Mouse (Mus musculus) lung, postnatal 10 days (tissue): Measurements from ENCODE around the gene Cnga1.
"Not testable (repeated sequence)": the region's sequence is repeated elsewhere in the genome, so short reads cannot be mapped to it uniquely, and the experiment has no call there.

ENCODE experiments used
- DNase-seq: peaks from one replicate; pipeline ENCODE4 v3.0.0; 2021

Gene Cnga1

GRCm38 (mm10) chr5:72636576-72636975 lies 7.5 kb downstream of the Cnga1 start:
- no peak for DNase-seq

GRCm38 (mm10) chr5:72636122-72636521 lies 8.0 kb downstream of the Cnga1 start:
- peak; percentile 9 for DNase-seq

- DNase-seq: no peak
Measured at GRCm38 (mm10) chr5:72634791-72635271, 9.2 kb downstream of the Cnga1 start.

DNA sequence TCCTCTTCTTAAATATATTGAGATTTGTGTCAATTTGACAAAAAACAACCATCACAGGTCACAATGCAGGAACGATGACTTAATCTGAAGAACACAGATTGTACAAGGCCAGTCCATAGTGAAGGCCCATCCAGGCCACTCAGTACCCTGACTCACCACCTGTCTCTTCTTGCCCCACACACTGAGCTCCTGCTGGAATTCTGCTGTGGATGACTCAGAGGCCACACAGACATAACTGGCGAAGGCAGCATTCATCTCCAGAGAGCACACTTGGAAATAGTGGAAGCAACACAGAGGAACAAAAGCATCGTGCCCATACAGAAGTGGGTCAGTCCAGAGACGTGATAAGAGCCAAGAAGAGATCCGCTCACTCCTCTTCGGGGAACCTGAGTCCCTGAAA lies 14.0 kb downstream of the Cnga1 start:
- DNase-seq: no peak

DNA sequence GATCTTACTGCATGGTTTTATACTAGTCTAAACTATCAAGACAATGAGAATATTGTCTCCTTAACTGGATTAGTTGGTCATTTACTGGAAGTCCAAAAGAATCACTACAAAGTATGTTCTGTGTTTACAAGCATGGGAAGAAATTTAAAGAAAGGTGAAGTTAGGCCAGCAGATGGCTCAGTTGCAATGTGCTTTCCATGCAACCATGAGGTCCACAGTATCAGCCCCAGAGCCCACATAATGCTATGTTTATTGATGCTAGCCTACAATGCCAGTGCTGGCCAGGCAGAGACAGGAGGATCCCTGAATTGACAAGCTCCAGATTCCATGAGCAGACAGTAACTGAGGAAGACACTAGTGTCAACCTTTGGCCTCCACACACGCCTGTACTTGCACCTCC lies 23.1 kb downstream of the Cnga1 start:
- no peak for DNase-seq

- no peak for DNase-seq
Measured at GRCm38 (mm10) chr5:72617413-72617812, 26.7 kb downstream of the Cnga1 start.

DNA sequence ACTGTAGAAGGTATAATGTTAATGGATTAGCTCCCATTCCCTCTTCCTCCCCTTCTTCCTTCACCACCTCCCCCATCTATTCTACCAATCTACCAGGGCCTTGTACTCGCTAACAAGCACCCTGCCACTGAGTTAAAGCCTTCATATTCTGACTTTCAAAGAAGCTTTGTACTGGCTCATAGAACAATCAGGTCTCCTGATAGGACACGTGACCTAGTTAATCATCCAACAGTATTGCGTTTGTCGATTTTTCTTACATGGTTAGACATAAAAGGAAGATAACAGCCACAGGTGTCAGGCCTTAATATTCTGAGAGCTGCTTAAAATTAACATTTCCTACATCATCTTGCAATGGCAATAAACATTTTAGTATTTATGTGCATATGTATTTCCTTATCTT lies 40.9 kb downstream of the Cnga1 start:
- no peak for DNase-seq

GRCm38 (mm10) chr5:72601006-72601405 lies 43.1 kb downstream of the Cnga1 start:
- DNase-seq: peak; percentile 65

DNA sequence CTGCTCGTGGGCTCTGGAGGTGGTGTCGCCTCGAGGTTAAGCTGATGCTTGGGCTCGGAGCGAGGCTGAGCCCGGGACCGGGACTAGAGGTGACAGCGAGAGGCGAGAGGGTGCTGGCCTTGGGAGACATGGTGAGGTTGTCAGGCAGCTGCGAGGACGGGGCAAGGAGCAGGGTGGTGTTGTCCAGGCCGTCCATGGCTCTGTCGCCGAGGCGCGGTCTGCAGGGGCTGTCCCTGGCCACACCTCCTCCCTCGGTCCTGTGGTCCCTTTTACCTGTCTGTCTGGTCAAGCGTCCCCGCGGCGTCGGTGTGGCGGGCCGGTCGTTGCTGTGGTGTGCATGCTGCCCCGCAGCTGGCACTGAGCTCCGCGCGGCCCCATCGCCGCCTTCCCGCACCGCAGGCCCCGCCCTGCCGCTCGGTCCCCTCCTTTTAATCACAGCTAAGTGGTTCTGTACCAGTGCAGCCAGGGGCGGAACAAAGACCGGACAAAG lies 56.8 kb downstream of the Cnga1 start, which contains the start of gene Gm5868:
TSS of gene Gm5868 (minus strand) at position 360 of the 490 bp plus-strand sequence.
- DNase-seq: no peak

- not testable (repeated sequence) for DNase-seq
Measured at GRCm38 (mm10) chr5:72586667-72587191, 57.3 kb downstream of the Cnga1 start.

- not testable (repeated sequence) for DNase-seq
Measured at GRCm38 (mm10) chr5:72586122-72586521, 58.0 kb downstream of the Cnga1 start.

DNA sequence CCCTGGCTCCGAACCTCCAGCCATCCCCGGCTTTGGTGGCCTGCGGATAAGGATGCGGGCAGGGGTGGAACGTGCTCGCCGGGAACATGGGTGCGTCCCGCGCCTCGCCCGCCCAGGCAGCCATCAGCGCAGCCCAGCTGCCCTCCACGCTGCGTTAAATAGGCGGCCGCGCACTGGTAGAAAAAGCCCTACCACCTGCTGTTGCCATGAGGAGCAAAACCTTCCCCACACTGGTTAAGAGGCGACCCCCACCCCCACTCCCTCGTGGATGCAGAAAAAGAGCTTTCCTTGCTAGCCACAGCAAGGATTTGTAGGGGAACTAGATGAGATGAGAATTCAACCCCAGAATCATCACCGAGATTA lies 63.1 kb downstream of the Cnga1 start, which contains the start of gene Zar1:
TSS of gene Zar1 (minus strand) at position 285 of the 363 bp plus-strand sequence.
- DNase-seq: not testable (repeated sequence)

DNA sequence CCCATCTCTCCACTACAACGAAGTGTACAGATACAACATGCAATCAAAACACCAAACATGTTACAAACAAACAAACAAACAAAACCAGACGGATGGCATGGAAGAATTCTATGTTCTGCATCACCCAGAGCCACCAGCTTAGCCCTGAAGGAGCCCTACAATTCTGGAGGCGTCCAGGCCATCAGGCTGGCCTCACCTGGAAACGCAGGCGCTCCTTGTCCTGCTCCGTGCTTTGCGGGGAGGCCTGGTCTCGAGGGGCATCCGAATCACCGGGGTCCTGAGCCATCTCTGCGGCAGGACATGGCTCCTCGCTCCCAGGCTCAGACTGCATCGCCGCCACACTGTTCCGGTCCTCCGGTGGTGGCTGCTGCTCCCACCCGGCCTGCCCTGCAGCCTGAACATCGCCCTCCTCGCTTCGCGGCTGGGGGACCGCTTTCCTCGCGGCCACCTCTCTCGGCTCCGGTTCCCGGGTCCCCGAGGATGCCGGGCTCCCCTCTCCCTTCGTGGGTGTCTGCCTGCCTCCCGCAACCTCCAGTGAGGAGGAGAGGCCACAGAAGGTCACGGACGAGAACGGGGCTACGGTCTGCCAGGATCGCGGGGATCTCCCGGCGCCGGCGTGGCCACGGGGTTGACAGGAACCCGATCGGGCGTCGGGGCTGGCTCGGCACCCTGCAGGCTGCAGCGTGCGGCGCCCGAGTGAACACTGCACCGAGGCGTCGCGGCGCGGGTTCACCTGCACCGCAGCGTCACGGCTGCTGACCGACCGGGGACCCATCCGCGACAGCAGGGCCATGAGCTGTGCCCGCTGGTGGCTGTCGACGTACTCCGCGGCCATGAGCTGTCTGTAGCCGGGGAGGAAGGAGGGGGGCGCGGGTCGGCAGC lies 63.7 kb downstream of the Cnga1 start:
- not testable (repeated sequence) for DNase-seq

DNA sequence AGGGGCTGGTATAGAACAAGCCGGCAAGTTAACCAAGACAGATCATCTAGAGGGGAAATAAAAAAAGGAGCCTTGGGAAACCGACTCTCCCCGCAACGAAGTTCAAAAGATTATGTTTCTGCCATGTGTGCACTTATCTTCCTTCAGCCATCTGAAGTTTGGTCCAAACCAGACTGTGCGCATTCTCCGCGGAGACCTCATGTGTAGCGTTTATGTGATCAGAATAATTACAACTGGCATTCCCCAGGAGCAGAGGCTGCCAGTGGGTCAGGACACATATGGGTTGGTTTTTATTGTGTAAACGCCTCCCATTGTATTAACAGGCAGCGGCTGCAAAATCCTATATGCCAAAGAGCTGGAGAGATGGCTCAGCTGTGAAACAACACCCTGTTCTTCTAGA lies 64.5 kb downstream of the Cnga1 start:
- not testable (repeated sequence) for DNase-seq

- no peak for DNase-seq
Measured at GRCm38 (mm10) chr5:72565621-72566020, 78.5 kb downstream of the Cnga1 start.

DNA sequence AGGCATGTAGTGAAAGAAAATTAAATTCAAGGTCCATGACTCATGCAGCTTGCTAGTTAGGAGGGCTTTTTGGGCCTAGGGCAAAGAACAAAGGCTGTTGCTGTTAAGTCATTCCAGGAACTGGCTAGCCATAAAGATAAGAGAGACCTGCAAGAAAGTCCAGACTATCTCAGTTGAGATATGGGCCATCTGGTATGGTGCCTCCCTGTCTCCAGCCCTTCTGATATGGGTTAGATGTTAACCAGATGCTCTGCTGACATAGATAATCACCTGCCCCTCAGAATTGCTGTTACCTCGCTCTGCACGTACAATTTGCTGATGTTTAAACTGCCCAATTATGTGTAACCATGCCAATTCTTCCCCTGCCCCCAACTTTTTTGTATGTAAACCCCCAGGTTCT lies 80.9 kb downstream of the Cnga1 start:
- DNase-seq: not testable (repeated sequence)

GRCm38 (mm10) chr5:72560976-72561628 lies 83.0 kb downstream of the Cnga1 start:
- DNase-seq: no peak

DNA sequence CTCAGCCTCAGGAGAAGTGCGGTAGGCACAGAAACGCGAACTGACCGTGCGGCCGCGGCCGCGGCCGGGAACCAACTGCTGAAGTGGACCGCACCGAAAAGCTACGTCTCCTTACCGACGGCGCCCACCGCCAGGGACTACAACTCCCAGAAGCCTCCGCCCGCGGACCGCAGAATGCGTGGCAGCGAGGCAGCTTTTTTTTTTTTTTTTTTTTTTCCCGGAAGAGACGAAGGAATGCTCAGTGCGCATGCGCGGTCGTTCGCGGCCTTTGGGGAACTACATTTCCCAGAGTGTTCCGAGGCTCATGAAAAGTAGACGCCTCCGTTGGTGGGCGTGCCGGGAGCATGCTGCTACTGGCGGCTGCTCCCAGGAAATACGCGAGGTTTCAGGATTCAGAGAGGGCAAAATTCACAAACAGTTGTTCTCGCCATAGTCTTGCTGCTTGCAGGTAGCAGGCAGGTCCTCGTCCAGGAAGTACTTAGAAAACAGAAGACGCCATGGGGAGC lies 84.5 kb downstream of the Cnga1 start, which contains the start of gene Nfxl1:
TSS of gene Nfxl1 (minus strand) at position 141 of the 506 bp plus-strand sequence.
- peak; percentile 98 for DNase-seq

DNA sequence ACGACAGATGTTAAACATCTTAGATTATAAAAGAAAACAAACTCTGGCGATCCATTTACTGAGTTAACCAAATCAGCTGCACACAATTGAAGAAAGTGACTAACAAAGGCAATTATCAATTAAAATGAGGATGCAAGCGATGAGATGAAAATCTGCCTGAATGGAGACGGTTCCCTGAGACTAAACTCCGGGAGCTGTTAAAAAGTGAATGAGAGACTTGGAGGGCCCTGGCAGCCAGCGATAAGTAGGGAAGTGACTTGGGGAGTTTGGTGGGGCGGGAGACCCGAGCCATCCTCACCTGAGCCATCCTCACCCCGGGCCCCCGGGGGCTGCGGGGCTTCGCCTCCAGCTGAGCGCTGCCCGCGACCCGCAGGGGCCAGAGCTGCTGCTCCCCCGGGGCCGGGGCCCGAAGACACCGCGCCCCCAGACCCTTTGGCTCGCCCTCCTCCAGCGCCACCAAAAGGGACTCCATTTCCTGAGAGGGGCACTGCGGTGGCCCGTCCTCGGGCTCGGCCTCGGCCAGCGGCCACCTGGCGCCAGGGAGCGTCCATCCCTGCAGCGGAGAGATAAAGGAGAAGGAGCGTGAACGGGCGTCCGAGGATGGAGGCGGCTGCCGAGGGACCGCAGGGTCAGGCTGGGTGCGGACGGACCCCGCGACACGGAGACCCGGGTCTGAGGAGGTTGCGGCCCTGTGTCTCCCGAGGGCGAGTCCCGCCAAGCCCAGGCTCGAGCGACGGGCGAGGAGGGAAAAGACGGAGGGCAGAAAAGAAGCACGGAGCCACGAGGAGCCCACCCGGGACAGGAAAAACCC lies 85.2 kb downstream of the Cnga1 start:
- DNase-seq: no peak

- no peak for DNase-seq
Measured at GRCm38 (mm10) chr5:72556245-72556644, 87.8 kb downstream of the Cnga1 start.
